Mouse (Mus musculus) heart, embryonic 12.5 days (tissue): ENCODE results near the gene Rsad1. TPM values are rescaled to one million over a fixed set of nuclear protein-coding genes. Genes with fewer than 3 reads are reported as not detected.

ENCODE experiments used
- ATAC-seq: fragments of 200-750 bp; cut with Nextera tagmentation; 2 replicates; pipeline ENCODE4 v1.8.0; 2017; ENCODE audit warnings: moderate TSS enrichment, moderate library complexity; ENCODE audit not compliant: insufficient number of reproducible peaks, low FRiP score
- H3K27ac ChIP-seq: fragments of 300-500 bp; sonication (generic); 2 replicates; pipeline ENCODE4 v1.5.1; 2016; ENCODE audit warnings: mild to moderate bottlenecking, moderate library complexity; ENCODE audit not compliant: poor library complexity, severe bottlenecking
- H3K27me3 ChIP-seq: fragments of 300-500 bp; sonication (generic); replicated peaks from 2 replicates; pipeline ENCODE4 v1.6.1; 2016; ENCODE audit warnings: mild to moderate bottlenecking, moderate library complexity
- H3K36me3 ChIP-seq: fragments of 300-500 bp; sonication (generic); 2 replicates; pipeline ENCODE4 v1.6.1; 2016; ENCODE audit warnings: mild to moderate bottlenecking, moderate library complexity
- H3K4me1 ChIP-seq: fragments of 300-500 bp; sonication (generic); replicated peaks from 2 replicates; pipeline ENCODE4 v1.6.1; 2016; ENCODE audit warnings: mild to moderate bottlenecking
- H3K4me2 ChIP-seq: fragments of 300-500 bp; sonication (generic); 2 replicates; pipeline ENCODE4 v1.6.1; 2016; ENCODE audit warnings: mild to moderate bottlenecking, moderate library complexity
- H3K4me3 ChIP-seq: fragments of 300-500 bp; sonication (generic); 2 replicates; pipeline ENCODE4 v1.5.1; 2016; ENCODE audit warnings: mild to moderate bottlenecking
- H3K9ac ChIP-seq: fragments of 300-500 bp; sonication (generic); 2 replicates; pipeline ENCODE4 v1.6.1; 2016; ENCODE audit warnings: mild to moderate bottlenecking, moderate library complexity
- H3K9me3 ChIP-seq: fragments of 300-500 bp; sonication (generic); replicated peaks from 2 replicates; pipeline ENCODE4 v1.6.1; 2016; ENCODE audit warnings: mild to moderate bottlenecking, moderate library complexity
- WGBS: fragments of 180-500 bp; shearing (Covaris S2); methylation state at CpG from one replicate; pipeline ENCODE4 v1.1.7; 2016; 5-methylcytosine and 5-hydroxymethylcytosine counted together
- polyA plus RNA-seq: library from polyadenylated mRNA; unstranded; fragments of >200 nt; fragmentation: Nextera tagmentation; extraction: Ambion mirVana; gene quantifications from 2 replicates; pipeline ENCODE4 v1.2.1, GENCODE M21; 2016

The Rsad1 gene
- polyA plus RNA-seq, 1 experiment from 2014 or later, result 5.1 TPM

DNA sequence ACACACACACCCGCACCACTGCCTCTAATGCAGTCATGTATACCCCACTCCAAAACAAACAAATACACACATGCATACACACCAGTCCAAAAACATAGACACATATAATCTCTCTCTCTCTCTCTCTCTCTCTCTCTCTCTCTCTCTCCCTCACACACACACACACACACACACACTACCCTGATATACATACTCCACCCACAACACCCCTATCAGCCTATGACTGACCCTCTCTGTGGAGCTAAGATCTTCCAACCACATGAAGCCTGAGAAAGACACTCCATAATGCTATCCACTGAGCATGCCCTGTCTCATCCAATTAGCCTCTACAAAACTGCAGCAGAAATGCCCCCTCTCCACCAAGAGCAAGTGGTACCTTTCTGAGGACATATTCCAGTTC is 22.8 kb upstream of the Rsad1 start:
- no peak overlapping the region for H3K4me2 ChIP-seq
- WGBS, result 76% methylated on average over 1 of the region's 1 CpGs
- H3K36me3 ChIP-seq, result 0 out of 2 replicates have a peak, but pooled peaks cover 2% of the 10 kb centered on the region
- no peak overlapping the region for H3K27ac ChIP-seq
- H3K9me3 ChIP-seq, result no peaks in the 10 kb centered on the region
- ATAC-seq, result no peak
- H3K4me3 ChIP-seq, result no peak overlapping the region
- peaks cover 4% of the 10 kb centered on the region; the same call in 1 of the 2 replicates for H3K27me3 ChIP-seq
- H3K9ac ChIP-seq, result no peak overlapping the region
- H3K4me1 ChIP-seq, result no peaks in the 10 kb centered on the region

DNA sequence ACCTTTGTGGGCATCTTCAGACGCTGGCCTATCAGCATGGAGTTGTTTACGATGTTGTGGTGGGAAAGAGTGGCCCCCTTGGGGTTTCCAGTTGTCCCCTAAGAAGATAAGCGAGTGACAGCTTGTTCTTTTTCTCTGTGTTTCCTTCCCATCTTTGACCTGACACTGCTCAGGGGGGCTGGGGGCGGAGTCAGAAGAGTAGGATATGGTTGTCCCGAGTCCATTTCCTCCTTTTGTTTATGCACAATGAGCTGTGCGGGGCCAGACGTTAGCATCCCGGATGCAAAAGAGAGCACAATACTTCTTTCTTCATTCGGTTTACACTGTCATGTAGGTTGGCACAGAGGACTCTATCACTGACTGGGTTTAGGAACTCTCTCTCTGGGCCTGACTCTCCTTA is 21.6 kb upstream of the Rsad1 start:
- WGBS, result 55% methylated on average over 9 of the region's 9 CpGs
- H3K4me2 ChIP-seq, result no peak overlapping the region
- peaks cover 13% of the 10 kb centered on the region for H3K27me3 ChIP-seq
- no peak overlapping the region for H3K4me3 ChIP-seq
- H3K27ac ChIP-seq, result peak overlapping the region; percentile 14; the same call in 1 of the 2 replicates
- H3K4me1 ChIP-seq, result no peaks in the 10 kb centered on the region
- H3K9me3 ChIP-seq, result no peaks in the 10 kb centered on the region
- 0 out of 2 replicates have a peak, but pooled peaks cover 2% of the 10 kb centered on the region for H3K36me3 ChIP-seq
- peak; percentile 22; the same call in 1 of the 2 replicates for ATAC-seq
- no peak overlapping the region for H3K9ac ChIP-seq

DNA sequence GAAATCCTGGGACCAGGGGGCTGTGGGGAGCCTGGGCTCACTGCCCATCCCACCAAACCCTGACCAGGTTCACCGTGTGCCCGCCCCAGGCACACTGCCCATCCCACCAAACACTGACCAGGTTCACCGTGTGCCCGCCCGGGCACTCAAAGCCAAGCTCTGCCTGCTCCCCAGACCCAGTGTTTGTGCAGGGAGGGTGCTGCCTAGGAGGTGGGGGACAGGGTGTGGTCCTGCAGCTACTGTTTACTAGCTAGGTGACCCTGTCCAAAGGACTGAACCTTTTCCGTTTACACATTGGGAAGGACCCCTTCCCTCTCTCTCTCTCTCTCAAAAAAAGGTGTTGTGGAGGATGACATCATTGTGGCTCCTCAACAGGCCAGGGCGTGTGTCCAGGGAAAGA is 18.3 kb upstream of the Rsad1 start:
- Histone ChIP-seq H3K9ac (no peak overlapping the region), H3K27ac (no peak overlapping the region), H3K9me3 (no peaks in the 10 kb centered on the region), H3K4me1 (peaks cover 14% of the 10 kb centered on the region), H3K36me3 (0 out of 2 replicates have a peak, but pooled peaks cover 2% of the 10 kb centered on the region), H3K4me3 (no peak overlapping the region), H3K27me3 (peaks cover 26% of the 10 kb centered on the region), H3K4me2 (no peak overlapping the region)
- no peak for ATAC-seq
- 80% methylated on average over 7 of the region's 7 CpGs for WGBS

GRCm38 (mm10) chr11:94566534-94566933 is 17.5 kb upstream of the Rsad1 start:
- no peak overlapping the region for H3K4me3 ChIP-seq
- WGBS, result 49% methylated on average over 6 of the region's 6 CpGs
- H3K9ac ChIP-seq, result no peak overlapping the region
- H3K27me3 ChIP-seq, result peaks cover 26% of the 10 kb centered on the region
- H3K27ac ChIP-seq, result no peak overlapping the region
- peaks cover 14% of the 10 kb centered on the region for H3K4me1 ChIP-seq
- H3K9me3 ChIP-seq, result no peaks in the 10 kb centered on the region
- no peak overlapping the region for H3K4me2 ChIP-seq
- H3K36me3 ChIP-seq, result 0 out of 2 replicates have a peak, but pooled peaks cover 2% of the 10 kb centered on the region
- no peak for ATAC-seq

DNA sequence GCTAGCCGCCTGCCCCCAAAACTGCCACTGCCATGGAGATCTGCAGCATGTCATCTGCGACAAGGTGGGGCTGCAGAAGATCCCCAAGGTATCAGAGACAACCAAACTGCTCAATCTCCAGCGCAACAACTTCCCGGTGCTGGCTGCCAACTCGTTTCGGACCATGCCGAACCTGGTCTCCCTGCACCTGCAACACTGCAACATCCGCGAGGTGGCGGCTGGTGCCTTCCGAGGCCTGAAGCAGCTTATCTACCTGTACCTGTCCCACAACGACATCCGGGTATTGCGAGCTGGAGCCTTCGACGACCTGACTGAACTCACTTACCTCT is 16.1 kb upstream of the Rsad1 start:
- no peak for ATAC-seq
- no peak overlapping the region for H3K27ac ChIP-seq
- no peaks in the 10 kb centered on the region for H3K36me3 ChIP-seq
- peak overlapping the region; percentile 51 for H3K9ac ChIP-seq
- H3K4me1 ChIP-seq, result peaks cover 14% of the 10 kb centered on the region
- peak overlapping the region; percentile 29 for H3K4me3 ChIP-seq
- WGBS, result 16% methylated on average over 16 of the region's 16 CpGs
- peak overlapping the region; percentile 67 for H3K4me2 ChIP-seq
- H3K27me3 ChIP-seq, result peaks cover 26% of the 10 kb centered on the region
- H3K9me3 ChIP-seq, result no peaks in the 10 kb centered on the region

DNA sequence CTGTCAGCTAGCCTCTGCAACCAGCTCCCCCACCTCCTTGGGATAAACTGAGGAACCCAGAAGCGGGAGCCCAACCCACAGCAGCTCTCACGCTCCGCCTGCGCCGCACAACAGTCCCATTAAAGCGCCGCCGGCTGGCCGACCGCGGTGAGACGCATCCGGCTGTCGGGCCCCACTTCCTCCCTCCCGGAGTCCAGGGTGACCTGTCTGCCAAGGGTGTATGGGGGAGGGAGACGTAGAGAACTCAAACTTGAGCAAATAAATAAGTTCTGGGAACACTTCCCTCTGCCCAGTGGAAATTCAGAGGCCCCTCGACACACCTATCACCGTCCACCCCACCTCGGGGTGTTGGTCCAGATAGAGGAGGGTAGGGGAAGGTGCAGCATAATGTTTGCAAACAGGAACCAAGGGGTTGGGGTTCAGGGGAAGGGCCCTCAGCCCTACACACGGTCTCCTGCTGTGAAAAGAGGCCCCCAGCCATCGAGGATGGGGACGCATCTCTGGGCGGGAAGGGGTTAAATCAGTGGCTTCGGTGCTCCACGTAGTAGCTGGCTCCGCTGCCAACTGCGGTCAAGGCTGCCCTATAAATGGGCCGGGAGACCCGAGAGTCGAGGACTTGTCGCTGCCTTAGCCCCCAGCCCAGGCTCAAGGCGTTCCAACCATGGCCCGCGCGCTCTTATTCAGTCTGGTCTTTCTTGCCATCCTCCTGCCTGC is 15.5 kb upstream of the Rsad1 start, which contains the start of gene Chad:
Gene Chad, plus strand, starts transcription at position 611 of the 714 bp plus-strand sequence.
- Histone ChIP-seq H3K27ac (no peak within 1 kb of the TSS), H3K4me2 (peak within 1 kb of the TSS; percentile 67), H3K9me3 (no peaks in the 10 kb centered on the region), H3K4me1 (peaks cover 14% of the 10 kb centered on the region), H3K27me3 (peaks cover 26% of the 10 kb centered on the region), H3K36me3 (no peaks in the 10 kb centered on the region), H3K9ac (peak within 1 kb of the TSS; percentile 51), H3K4me3 (peak within 1 kb of the TSS; percentile 29)
- ATAC-seq, result peak; percentile 37; the same call in 1 of the 2 replicates
- 3% methylated on average over 35 of the region's 35 CpGs for WGBS

- H3K27ac ChIP-seq, result no peak overlapping the region
Measured at GRCm38 (mm10) chr11:94563821-94564220, 14.8 kb upstream of the Rsad1 start.

GRCm38 (mm10) chr11:94563383-94563782 is 14.3 kb upstream of the Rsad1 start:
- Histone ChIP-seq H3K27ac (no peak overlapping the region), H3K4me2 (no peak overlapping the region), H3K4me3 (no peak overlapping the region), H3K27me3 (peaks cover 26% of the 10 kb centered on the region), H3K9me3 (no peaks in the 10 kb centered on the region), H3K36me3 (peaks cover 8% of the 10 kb centered on the region), H3K4me1 (peaks cover 14% of the 10 kb centered on the region), H3K9ac (no peak overlapping the region)
- 94% methylated on average over 5 of the region's 5 CpGs for WGBS
- ATAC-seq, result no peak

More at GRCm38 (mm10) chr11:94563821-94564220, 14.8 kb upstream of the Rsad1 start:
- peaks cover 26% of the 10 kb centered on the region for H3K27me3 ChIP-seq
- peak overlapping the region; percentile 51; the same call in 1 of the 2 replicates for H3K9ac ChIP-seq
- peak overlapping the region; percentile 67 for H3K4me2 ChIP-seq
- 51% methylated on average over 5 of the region's 5 CpGs for WGBS
- peak overlapping the region; percentile 29 for H3K4me3 ChIP-seq
- no peaks in the 10 kb centered on the region for H3K9me3 ChIP-seq
- ATAC-seq, result no peak
- peaks cover 5% of the 10 kb centered on the region for H3K36me3 ChIP-seq
- peaks cover 14% of the 10 kb centered on the region for H3K4me1 ChIP-seq

GRCm38 (mm10) chr11:94558226-94558625 is 9.2 kb upstream of the Rsad1 start:
- Histone ChIP-seq H3K36me3 (peaks cover 14% of the 10 kb centered on the region), H3K9ac (no peak overlapping the region), H3K9me3 (no peaks in the 10 kb centered on the region), H3K4me3 (no peak overlapping the region), H3K4me1 (no peaks in the 10 kb centered on the region), H3K4me2 (no peak overlapping the region), H3K27me3 (no peaks in the 10 kb centered on the region), H3K27ac (no peak overlapping the region)
- no peak for ATAC-seq
- 60% methylated on average over 3 of the region's 3 CpGs for WGBS

DNA sequence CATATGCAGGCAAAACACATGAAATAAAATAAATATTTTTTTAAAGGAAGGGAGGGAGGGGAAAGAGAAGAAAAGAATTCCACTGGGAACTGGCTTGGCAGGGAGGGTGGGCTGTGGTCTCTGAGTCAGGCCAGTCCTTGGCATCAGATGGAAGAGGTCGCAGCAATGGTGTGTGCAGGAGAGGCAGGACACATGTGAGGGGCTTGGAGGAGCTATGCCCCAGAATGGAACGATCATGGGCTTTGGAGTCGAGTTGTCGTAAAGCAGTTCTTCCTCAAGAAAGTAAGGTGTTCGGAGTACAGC is 1.3 kb upstream of the Rsad1 start:
- no peaks in the 10 kb centered on the region for H3K27me3 ChIP-seq
- no peak overlapping the region for H3K4me3 ChIP-seq
- peaks cover 11% of the 10 kb centered on the region for H3K4me1 ChIP-seq
- no peak for ATAC-seq
- H3K36me3 ChIP-seq, result peaks cover 3% of the 10 kb centered on the region
- 86% methylated on average over 5 of the region's 5 CpGs for WGBS
- H3K27ac ChIP-seq, result no peak overlapping the region
- H3K4me2 ChIP-seq, result no peak overlapping the region
- H3K9ac ChIP-seq, result no peak overlapping the region
- 0 out of 2 replicates have a peak, but pooled peaks cover 3% of the 10 kb centered on the region for H3K9me3 ChIP-seq

- no peaks in the 10 kb centered on the region for H3K27me3 ChIP-seq
- 0 out of 2 replicates have a peak, but pooled peaks cover 3% of the 10 kb centered on the region for H3K9me3 ChIP-seq
- H3K4me2 ChIP-seq, result 0 out of 2 replicates have a peak overlapping the region, but pooled peaks have one; percentile 90
- 70% methylated on average over 10 of the region's 10 CpGs for WGBS
- H3K4me1 ChIP-seq, result peaks cover 12% of the 10 kb centered on the region
- H3K4me3 ChIP-seq, result no peak overlapping the region
- 0 out of 2 replicates have a peak overlapping the region, but pooled peaks have one; percentile 75 for H3K27ac ChIP-seq
- H3K9ac ChIP-seq, result 0 out of 2 replicates have a peak overlapping the region, but pooled peaks have one; percentile 7
- ATAC-seq, result no peak
- H3K36me3 ChIP-seq, result peaks cover 3% of the 10 kb centered on the region
Measured at GRCm38 (mm10) chr11:94549691-94550441, 811 bp upstream of the Rsad1 start.
